Mouse (Mus musculus): Measurements from ENCODE around the gene Arpp21. TPM values are rescaled to one million over a fixed set of nuclear protein-coding genes. Genes with fewer than 3 reads are reported as not detected.

Arpp21 gene
- polyA plus RNA-seq, 1 experiment from 2014 or later: 8.2 TPM

- Histone ChIP-seq H3K27me3 (ENCODE audit: control insufficient read depth, insufficient read depth, low read length) (peaks cover 28% of the 10 kb centered on the region), H3K27ac (ENCODE audit: low read depth, low read length) (no peak overlapping the region)
These were observed 1.8 kb downstream of the Arpp21 start for GRCm38 (mm10) chr9:112233822-112234504.

DNA sequence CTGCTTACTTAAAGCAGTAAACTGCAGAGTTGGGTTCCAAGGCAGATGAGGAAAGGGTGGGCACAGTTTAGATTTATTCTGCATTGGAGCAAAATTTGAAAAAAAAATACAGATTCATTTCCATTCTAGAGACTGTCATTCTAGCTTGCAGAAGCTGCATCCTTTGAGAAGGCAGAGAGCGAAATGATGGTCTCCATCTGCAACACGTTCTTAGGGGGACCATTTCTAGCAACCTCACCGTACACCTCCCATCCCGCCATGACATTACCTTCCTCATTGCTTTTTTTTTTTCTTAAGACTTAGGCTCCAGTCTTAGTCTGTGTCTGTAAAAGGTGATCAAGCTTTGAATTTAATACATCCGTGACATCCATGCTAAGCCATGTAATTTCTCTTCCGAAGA lies 2.4 kb downstream of the Arpp21 start:
- ATAC-seq (ENCODE audit: insufficient read depth, low FRiP score, low TSS enrichment) (no peak), DNase-seq (ENCODE audit: low spot score) (no peak)
- Histone ChIP-seq H3K36me3 (ENCODE audit: control insufficient read depth, insufficient read depth, low read length) (no peaks in the 10 kb centered on the region), H3K27me3 (ENCODE audit: control insufficient read depth, insufficient read depth, low read length) (peaks cover 28% of the 10 kb centered on the region), H3K4me2 (ENCODE audit: low read depth) (no peak overlapping the region), H3K9me3 (ENCODE audit: control insufficient read depth, low read length) (no peaks in the 10 kb centered on the region), H3K4me1 (ENCODE audit: control insufficient read depth, insufficient read depth, low read length) (peaks cover 5% of the 10 kb centered on the region; the same call in 1 of the 2 replicates), H3K9ac (ENCODE audit: low read length) (no peak overlapping the region), H3K27ac (ENCODE audit: low read depth, low read length) (no peak overlapping the region), H3K4me3 (ENCODE audit: low read depth, low read length) (no peak overlapping the region)
- WGBS: 60% methylated on average over 6 of the region's 6 CpGs

More at GRCm38 (mm10) chr9:112233822-112234504, 1.8 kb downstream of the Arpp21 start:
- DNase-seq (ENCODE audit: low spot score): no peak
- no peak for ATAC-seq (ENCODE audit: insufficient read depth, low FRiP score, low TSS enrichment)
- H3K4me1 ChIP-seq (ENCODE audit: control insufficient read depth, insufficient read depth, low read length): peaks cover 5% of the 10 kb centered on the region; the same call in 1 of the 2 replicates
- peak overlapping the region; percentile 97 for H3K4me2 ChIP-seq (ENCODE audit: low read depth)
- WGBS: 19% methylated on average over 12 of the region's 12 CpGs
- peak overlapping the region; percentile 53 for H3K4me3 ChIP-seq (ENCODE audit: low read depth, low read length)
- H3K9me3 ChIP-seq (ENCODE audit: control insufficient read depth, low read length): no peaks in the 10 kb centered on the region
- H3K9ac ChIP-seq (ENCODE audit: low read length): peak overlapping the region; percentile 60
- H3K36me3 ChIP-seq (ENCODE audit: control insufficient read depth, insufficient read depth, low read length): no peaks in the 10 kb centered on the region

GRCm38 (mm10) chr9:112231935-112232575 lies 3.7 kb downstream of the Arpp21 start:
- 66% methylated on average over 8 of the region's 8 CpGs for WGBS
- no peak for ATAC-seq (ENCODE audit: insufficient read depth, low FRiP score, low TSS enrichment)
- no peak overlapping the region for H3K9ac ChIP-seq (ENCODE audit: low read length)
- H3K27me3 ChIP-seq (ENCODE audit: control insufficient read depth, insufficient read depth, low read length): peaks cover 28% of the 10 kb centered on the region
- H3K9me3 ChIP-seq (ENCODE audit: control insufficient read depth, low read length): no peaks in the 10 kb centered on the region
- no peaks in the 10 kb centered on the region for H3K36me3 ChIP-seq (ENCODE audit: control insufficient read depth, insufficient read depth, low read length)
- no peak overlapping the region for H3K4me3 ChIP-seq (ENCODE audit: low read depth, low read length)
- peaks cover 5% of the 10 kb centered on the region; the same call in 1 of the 2 replicates for H3K4me1 ChIP-seq (ENCODE audit: control insufficient read depth, insufficient read depth, low read length)
- no peak overlapping the region; the same call in 1 of the 2 replicates for H3K4me2 ChIP-seq (ENCODE audit: low read depth)
- DNase-seq (ENCODE audit: low spot score): no peak
- H3K27ac ChIP-seq (ENCODE audit: low read depth, low read length): no peak overlapping the region

DNA sequence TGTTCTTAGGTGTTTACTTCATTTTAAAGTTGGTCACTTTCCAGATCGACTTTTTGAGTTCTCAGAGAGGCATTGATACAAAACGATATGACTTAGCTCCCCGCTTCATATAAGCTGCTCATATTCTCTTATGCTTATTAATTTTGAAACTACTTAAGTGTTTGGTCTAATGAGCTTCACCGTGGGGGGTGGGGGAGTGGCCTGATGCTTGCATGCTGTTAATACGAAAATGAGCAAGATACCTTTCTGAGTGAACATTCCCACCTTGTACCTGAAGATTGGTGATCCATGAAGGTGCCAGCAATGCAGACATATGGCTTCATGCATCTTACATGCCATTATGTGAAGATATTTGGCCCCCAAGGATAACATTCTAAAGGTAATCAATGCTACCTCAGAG lies 4.4 kb downstream of the Arpp21 start:
- H3K4me2 ChIP-seq (ENCODE audit: low read depth): no peak overlapping the region
- H3K9ac ChIP-seq (ENCODE audit: low read length): no peak overlapping the region

GRCm38 (mm10) chr9:112230716-112231361 lies 4.9 kb downstream of the Arpp21 start:
- no peak overlapping the region for H3K4me2 ChIP-seq (ENCODE audit: low read depth)
- no peak overlapping the region for H3K9ac ChIP-seq (ENCODE audit: low read length)
- H3K27me3 ChIP-seq (ENCODE audit: control insufficient read depth, insufficient read depth, low read length): peaks cover 28% of the 10 kb centered on the region
- H3K4me3 ChIP-seq (ENCODE audit: low read depth, low read length): no peak overlapping the region
- DNase-seq (ENCODE audit: low spot score) (no peak), ATAC-seq (ENCODE audit: insufficient read depth, low FRiP score, low TSS enrichment) (no peak)
- no peaks in the 10 kb centered on the region for H3K36me3 ChIP-seq (ENCODE audit: control insufficient read depth, insufficient read depth, low read length)
- no peaks in the 10 kb centered on the region for H3K9me3 ChIP-seq (ENCODE audit: control insufficient read depth, low read length)
- no peak overlapping the region for H3K27ac ChIP-seq (ENCODE audit: low read depth, low read length)
- peaks cover 5% of the 10 kb centered on the region; the same call in 1 of the 2 replicates for H3K4me1 ChIP-seq (ENCODE audit: control insufficient read depth, insufficient read depth, low read length)
- 83% methylated on average over 4 of the region's 4 CpGs for WGBS

More for the DNA sequence above, 4.4 kb downstream of the Arpp21 start:
- Histone ChIP-seq H3K36me3 (ENCODE audit: control insufficient read depth, insufficient read depth, low read length) (no peaks in the 10 kb centered on the region), H3K4me3 (ENCODE audit: low read depth, low read length) (no peak overlapping the region), H3K9me3 (ENCODE audit: control insufficient read depth, low read length) (no peaks in the 10 kb centered on the region), H3K4me1 (ENCODE audit: control insufficient read depth, insufficient read depth, low read length) (peaks cover 5% of the 10 kb centered on the region; the same call in 1 of the 2 replicates), H3K27ac (ENCODE audit: low read depth, low read length) (no peak overlapping the region), H3K27me3 (ENCODE audit: control insufficient read depth, insufficient read depth, low read length) (peaks cover 28% of the 10 kb centered on the region)
- no peak for DNase-seq (ENCODE audit: low spot score)
- WGBS: 87% methylated on average over 5 of the region's 5 CpGs
- ATAC-seq (ENCODE audit: insufficient read depth, low FRiP score, low TSS enrichment): no peak

DNA sequence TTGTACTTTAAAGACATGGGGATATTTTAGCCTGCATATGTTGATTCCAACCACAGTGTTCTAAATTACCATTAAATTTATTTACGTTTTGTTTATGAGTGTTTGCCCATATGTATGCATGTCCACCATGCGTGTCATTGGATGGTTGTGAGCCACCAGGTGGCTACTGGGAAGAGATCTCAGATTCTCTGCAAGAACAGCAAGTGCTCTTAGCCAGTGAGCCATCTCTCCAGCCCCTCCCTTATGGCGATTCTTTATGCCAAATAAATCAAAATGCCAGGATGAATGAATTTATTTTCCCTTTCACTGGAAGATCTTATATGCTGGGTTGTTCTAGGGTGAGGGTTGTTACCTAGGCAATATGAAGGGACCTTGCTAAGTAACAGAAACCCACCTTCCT lies 7.3 kb downstream of the Arpp21 start:
- Histone ChIP-seq H3K36me3 (ENCODE audit: control insufficient read depth, insufficient read depth, low read length) (no peaks in the 10 kb centered on the region), H3K9ac (ENCODE audit: low read length) (no peak overlapping the region), H3K9me3 (ENCODE audit: control insufficient read depth, low read length) (no peaks in the 10 kb centered on the region), H3K4me1 (ENCODE audit: control insufficient read depth, insufficient read depth, low read length) (no peaks in the 10 kb centered on the region), H3K4me2 (ENCODE audit: low read depth) (no peak overlapping the region), H3K4me3 (ENCODE audit: low read depth, low read length) (no peak overlapping the region), H3K27ac (ENCODE audit: low read depth, low read length) (no peak overlapping the region), H3K27me3 (ENCODE audit: control insufficient read depth, insufficient read depth, low read length) (peaks cover 8% of the 10 kb centered on the region)
- WGBS: 84% methylated on average over 3 of the region's 3 CpGs
- ATAC-seq (ENCODE audit: insufficient read depth, low FRiP score, low TSS enrichment): no peak
- DNase-seq (ENCODE audit: low spot score): no peak

DNA sequence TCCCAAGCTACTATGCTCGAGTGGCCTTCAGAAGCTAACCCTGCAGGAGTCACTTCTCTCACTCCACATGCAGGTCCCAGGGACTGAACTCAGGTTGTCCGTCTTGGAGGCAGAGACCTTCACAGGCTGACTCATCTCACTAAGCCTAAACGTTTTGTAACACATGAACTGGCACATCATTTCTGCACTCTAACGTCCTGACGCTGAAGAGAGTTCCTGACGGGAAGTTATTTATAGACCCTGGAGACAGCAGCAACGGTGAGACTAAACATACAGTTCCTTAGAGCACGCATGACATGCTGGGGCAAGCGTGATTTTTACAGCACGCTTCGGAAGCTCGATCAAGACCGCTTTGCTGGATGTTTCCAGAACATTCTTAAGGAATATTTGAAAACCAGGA lies 8.6 kb downstream of the Arpp21 start:
- no peak for DNase-seq (ENCODE audit: low spot score)
- no peaks in the 10 kb centered on the region; the same call in 1 of the 2 replicates for H3K27me3 ChIP-seq (ENCODE audit: control insufficient read depth, insufficient read depth, low read length)
- 74% methylated on average over 13 of the region's 13 CpGs for WGBS
- H3K4me3 ChIP-seq (ENCODE audit: low read depth, low read length): no peak overlapping the region
- H3K4me2 ChIP-seq (ENCODE audit: low read depth): no peak overlapping the region
- H3K4me1 ChIP-seq (ENCODE audit: control insufficient read depth, insufficient read depth, low read length): no peaks in the 10 kb centered on the region
- H3K9me3 ChIP-seq (ENCODE audit: control insufficient read depth, low read length): no peaks in the 10 kb centered on the region
- ATAC-seq (ENCODE audit: insufficient read depth, low FRiP score, low TSS enrichment): no peak
- no peaks in the 10 kb centered on the region for H3K36me3 ChIP-seq (ENCODE audit: control insufficient read depth, insufficient read depth, low read length)
- no peak overlapping the region for H3K27ac ChIP-seq (ENCODE audit: low read depth, low read length)
- no peak overlapping the region for H3K9ac ChIP-seq (ENCODE audit: low read length)

DNA sequence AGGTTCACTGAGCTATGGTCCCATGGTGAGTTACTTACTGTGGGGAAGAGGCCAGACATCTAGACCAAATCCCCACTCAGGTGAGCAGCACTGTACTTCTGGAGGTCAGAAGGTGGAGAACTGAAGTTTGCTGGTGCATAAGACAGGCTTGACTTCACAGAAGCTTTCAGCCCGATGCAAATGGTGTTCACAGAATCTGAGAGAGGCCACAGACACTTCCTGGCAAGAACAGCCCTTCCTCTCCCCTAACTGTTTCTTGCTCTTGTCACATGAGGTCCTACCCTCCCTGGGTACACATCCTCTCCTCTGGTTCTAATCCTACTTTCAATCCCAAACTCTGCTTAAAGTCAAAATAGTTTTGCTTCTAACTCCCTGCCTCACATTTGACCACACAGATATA lies 9.2 kb downstream of the Arpp21 start:
- DNase-seq (ENCODE audit: low spot score) (no peak), ATAC-seq (ENCODE audit: insufficient read depth, low FRiP score, low TSS enrichment) (no peak)
- Histone ChIP-seq H3K4me3 (ENCODE audit: low read depth, low read length) (no peak overlapping the region), H3K9ac (ENCODE audit: low read length) (no peak overlapping the region), H3K36me3 (ENCODE audit: control insufficient read depth, insufficient read depth, low read length) (no peaks in the 10 kb centered on the region), H3K27me3 (ENCODE audit: control insufficient read depth, insufficient read depth, low read length) (no peaks in the 10 kb centered on the region), H3K4me1 (ENCODE audit: control insufficient read depth, insufficient read depth, low read length) (no peaks in the 10 kb centered on the region), H3K27ac (ENCODE audit: low read depth, low read length) (no peak overlapping the region), H3K4me2 (ENCODE audit: low read depth) (no peak overlapping the region), H3K9me3 (ENCODE audit: control insufficient read depth, low read length) (no peaks in the 10 kb centered on the region)
- 57% methylated on average over 1 of the region's 1 CpGs for WGBS

All from neural tube, embryonic 11.5 days (tissue).